Mouse (Mus musculus) urinary bladder, postnatal 25 days (tissue): Measurements from ENCODE around the gene Emc6.

ENCODE experiments used
- DNase-seq: peaks from one replicate; pipeline ENCODE4 v3.0.0; 2022; ENCODE audit warnings: low spot score

The Emc6 gene

GRCm38 (mm10) chr11:73176186-73176585 lies 651 bp downstream of the Emc6 start:
- DNase-seq: no peak

DNA sequence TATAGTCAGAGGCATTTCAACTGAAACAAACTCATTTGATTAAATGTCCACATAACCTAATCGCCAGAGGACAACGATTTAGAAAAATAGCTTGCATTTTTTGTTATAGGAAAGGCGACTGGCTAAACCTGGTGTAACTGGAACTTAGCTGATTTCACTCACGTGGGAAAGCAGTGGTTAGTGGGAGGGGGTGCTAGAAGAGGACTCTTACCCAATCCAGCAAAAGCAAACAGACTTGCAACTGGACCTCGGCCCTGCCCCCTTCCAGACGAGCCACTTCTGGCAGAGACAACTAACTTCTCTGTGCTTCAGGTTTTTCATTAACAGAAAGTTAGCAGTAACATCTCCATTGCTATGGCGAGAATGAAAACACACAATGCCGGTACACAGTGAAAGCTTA lies 1.2 kb downstream of the Emc6 start:
- no peak for DNase-seq

GRCm38 (mm10) chr11:73172186-73172585 lies 4.7 kb downstream of the Emc6 start:
- no peak for DNase-seq

- DNase-seq: peak; percentile 36
Observed at GRCm38 (mm10) chr11:73169231-73169630, 7.6 kb downstream of the Emc6 start.

- no peak for DNase-seq
Observed at GRCm38 (mm10) chr11:73168576-73168975, 8.3 kb downstream of the Emc6 start.

DNA sequence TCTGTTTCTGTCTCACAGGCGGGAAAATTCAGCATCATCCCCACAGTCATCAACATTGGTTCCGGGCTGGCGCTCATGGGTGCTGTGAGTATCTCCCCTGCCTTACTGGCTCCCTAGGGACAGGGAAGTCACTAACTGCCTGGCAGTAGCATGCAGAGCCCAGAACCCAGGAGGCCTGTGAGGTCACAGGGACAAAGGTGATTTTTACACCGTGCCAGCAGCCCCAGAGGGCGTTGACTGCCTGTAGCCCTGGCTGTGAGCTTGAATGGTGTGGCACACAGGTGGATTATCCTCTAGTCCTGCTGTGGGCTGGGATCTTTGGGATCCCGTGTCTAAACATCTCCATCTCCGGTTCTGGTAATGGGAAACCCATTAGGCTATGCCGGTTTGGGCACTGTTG lies 8.8 kb downstream of the Emc6 start:
- no peak for DNase-seq

- no peak for DNase-seq
Observed at GRCm38 (mm10) chr11:73162284-73162683, 14.6 kb downstream of the Emc6 start.

GRCm38 (mm10) chr11:73161616-73162015 lies 15.2 kb downstream of the Emc6 start:
- DNase-seq: no peak

DNA sequence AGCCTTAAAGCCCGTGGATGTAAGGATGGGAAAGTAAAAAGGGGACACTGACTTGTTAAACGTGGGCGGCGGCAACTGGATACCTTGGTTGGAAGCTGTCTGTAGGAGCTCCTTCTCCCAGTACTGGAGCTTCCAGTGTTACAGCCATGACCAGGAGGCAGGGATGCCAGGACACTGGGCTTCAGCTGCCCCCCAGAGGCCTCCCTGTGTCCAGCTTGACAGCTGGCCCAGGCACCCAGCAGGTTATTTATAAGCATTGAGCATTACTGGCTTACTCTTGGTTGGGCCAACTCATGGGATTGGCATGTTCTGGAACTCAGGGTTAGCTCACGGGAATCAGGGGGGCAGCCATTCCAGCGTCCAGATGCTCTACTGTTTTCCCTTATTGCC lies 16.0 kb downstream of the Emc6 start:
- DNase-seq: no peak

DNA sequence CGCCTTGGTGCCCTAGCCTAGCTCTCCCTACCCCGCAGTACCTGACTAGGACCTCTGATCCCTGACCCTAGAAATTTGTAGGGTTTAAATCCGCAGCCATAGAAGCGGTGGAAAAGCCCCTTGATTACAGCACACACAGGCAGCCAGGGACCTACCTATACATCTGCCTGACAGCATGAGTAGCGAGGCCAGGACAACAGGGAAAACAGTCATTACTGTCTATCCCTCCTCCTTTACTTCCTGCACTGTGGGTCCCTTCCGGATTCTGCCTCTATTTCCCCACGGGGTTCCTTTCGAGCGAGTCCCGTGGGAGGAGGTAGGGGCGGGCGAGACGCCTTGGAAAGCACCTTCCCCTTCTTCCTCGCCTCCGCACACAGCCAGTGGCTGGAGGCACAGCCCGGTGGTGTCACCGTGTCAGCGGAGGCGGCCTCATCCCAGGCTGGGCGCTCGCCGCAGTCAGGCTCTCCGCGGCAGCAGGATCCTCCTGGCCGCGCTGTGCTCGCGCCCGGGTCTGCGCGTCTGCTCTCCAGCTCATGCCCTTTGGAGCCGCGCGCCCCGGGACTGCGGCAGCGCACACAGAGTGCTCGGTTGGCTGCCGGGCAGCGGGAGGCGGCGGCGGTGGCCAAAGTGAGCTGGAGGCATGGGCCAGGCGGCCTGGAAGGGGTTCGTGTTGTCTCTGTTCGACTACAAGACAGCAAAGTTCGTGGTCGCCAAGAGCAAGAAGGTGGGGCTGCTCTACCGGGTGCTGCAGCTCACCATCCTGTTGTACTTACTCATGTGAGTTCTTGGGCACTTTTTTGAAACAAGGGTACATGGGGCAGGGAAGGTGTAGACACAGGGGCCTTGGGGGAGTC lies 16.7 kb downstream of the Emc6 start, which contains the start of gene P2rx5:
P2rx5 (plus strand) TSS at position 465 of the 854 bp plus-strand sequence.
- DNase-seq: peak; percentile 18

- no peak for DNase-seq
Observed at GRCm38 (mm10) chr11:73155071-73155470, 21.8 kb downstream of the Emc6 start.

GRCm38 (mm10) chr11:73148209-73148608 lies 28.6 kb downstream of the Emc6 start:
- no peak for DNase-seq

GRCm38 (mm10) chr11:73146975-73147365 lies 29.9 kb downstream of the Emc6 start:
- DNase-seq: no peak

DNA sequence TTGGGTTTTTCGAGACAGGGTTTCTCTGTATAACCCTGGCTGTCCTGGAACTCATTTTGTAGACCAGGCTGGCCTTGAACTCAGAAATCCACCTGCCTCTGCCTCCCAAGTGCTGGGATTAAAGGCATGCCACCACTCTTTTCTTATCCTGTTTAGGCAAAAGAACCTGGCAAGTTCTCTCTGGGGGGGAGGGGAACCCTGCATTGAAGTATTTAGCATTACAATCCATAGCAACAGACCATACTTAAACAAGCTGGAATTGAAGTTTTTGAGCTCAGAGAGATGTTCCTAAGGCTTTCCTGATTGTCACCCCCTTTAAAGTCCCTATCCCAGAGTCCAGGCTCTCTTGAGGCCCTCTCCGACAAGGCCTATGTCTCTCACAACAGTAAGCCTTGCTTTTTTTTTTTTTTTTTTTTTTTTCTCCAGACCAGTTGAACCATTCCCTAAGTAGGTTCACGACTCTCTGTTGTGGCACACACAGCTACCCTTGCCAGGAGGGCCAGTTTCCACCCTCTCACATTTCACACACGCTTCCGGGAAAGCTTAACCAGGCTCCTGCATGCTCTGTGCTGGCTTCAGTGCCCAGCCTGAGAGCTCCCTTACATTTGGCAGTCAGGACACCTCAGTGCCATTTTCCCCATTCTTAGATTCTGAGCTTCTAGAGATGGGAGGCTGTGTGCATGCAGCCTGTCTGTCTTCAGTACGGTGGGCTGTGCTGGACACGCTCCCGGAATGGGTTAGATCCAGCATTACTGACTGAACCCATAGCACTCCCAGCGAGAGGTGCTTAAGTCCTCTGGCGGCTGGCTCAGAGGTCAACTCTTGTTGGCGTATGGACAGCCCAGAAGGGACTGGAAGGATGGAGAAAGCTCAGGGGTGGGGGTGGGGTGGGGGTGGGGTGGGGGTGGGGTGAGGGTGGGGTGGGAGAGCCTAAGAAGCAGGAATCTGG lies 30.5 kb downstream of the Emc6 start:
- DNase-seq: no peak

GRCm38 (mm10) chr11:73144261-73144681 lies 32.6 kb downstream of the Emc6 start:
- no peak for DNase-seq

- peak; percentile 88 for DNase-seq
Observed at GRCm38 (mm10) chr11:73137591-73138501, 39.0 kb downstream of the Emc6 start, which contains the start of gene Haspin. Haspin (minus strand) TSS chr11:73138294.

GRCm38 (mm10) chr11:73137116-73137515 lies 39.7 kb downstream of the Emc6 start:
- no peak for DNase-seq

DNA sequence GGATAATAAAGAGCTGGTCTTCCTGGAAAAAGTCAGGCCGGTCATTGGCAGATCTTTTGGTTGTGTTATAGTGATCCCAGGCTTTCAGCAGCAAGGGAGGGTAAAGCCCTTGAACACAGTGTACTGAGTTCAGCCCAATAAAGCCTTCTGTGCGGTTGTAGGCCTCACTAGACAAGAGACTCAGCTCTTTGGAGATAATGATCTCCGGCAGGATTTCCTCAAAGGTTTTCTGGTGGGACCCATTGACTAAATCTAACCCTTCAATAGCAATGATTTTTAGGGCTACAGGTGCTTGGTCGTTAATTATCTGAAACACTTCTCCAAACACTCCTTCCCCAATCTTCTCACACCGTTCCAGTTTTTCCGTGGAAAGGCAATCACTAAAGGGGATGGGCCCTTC lies 40.2 kb downstream of the Emc6 start:
- no peak for DNase-seq

DNA sequence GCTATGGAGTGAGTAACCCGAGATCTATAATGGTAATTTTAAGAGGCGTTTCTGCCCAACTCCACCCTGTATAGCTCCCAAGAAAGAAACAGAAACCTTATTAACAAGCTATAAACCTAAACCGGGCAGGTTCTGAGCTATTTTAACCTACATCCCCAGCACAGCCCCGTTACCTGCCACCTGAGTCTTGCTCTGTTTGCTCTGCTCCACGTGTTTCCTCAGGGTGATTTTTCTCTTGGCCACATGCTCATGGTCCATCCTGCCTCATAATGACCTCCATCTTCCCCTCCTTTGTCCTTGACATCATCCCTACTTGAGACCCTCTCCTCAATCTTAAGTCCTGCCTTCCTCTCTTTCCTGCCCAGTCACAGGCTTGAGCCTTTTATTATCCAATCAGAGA lies 42.6 kb downstream of the Emc6 start:
- no peak for DNase-seq

- DNase-seq: no peak
Observed at GRCm38 (mm10) chr11:73132999-73133398, 43.8 kb downstream of the Emc6 start.

DNA sequence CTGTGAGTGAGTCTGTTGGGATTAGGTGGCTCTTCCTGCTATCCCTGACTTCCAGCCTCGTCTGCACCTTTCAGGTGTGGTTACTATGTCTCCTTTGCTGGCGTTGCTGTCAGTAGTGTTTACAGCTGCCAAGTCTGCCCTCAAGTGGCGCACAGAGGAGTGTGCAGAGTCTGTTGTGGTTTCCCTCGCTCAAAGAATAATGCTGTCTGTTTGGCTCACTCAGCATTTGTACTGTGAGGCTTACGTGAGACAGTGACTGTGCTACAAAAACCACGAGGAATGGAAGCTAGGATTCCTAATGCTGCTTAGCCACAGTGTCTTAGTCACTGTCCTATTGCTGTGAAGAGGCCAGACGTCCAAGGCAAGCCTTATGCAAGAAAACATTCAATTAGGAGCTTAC lies 45.8 kb downstream of the Emc6 start:
- no peak for DNase-seq

GRCm38 (mm10) chr11:73126495-73126894 lies 50.3 kb downstream of the Emc6 start:
- DNase-seq: no peak
